Mouse (Mus musculus): ENCODE measurements around the gene Anks1.

The Anks1 gene

DNA sequence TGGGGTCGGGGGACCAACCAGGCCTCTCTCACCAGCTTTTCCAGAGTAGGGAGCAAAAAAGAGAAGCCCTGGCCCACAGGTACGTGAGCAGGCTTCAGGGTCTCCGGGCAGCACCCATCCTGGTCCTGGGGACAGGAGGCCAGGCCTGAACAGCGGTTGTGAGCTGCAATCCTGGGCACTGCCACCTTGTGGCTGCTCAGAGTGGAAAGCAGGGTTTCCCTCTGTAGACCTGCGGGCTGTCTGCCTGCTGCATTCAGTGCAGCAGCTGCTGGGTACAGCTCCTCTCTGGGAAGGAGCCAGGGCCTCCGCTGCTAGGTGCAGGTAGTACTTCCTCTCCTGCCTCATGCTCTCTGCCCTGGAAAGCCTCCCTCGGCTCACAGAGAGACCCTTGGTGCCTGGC lies 152.4 kb downstream of the Anks1 start:
- peak; percentile 43 to 60 for DNase-seq

DNA sequence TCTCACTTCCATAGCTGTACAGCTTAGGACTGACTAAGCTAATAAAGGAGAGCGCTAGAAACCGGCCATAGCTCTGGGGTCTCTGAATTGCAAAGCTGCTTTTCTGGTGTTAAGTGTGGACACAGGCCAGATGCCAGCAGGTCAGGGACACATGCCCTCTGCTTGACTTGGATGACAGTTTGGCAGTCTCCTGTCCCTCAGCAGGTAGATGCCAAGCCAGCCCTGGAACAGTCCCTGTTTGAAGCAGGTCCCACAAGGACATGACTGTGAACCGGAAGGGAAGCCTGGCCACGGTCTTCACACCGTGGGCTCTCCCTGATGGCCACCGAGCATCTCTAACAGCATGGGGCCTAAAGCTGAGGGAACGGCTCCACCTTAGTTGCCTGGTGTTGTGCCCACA lies 153.6 kb downstream of the Anks1 start:
- no peak for DNase-seq

GRCm38 (mm10) chr17:28063163-28063562 lies 154.1 kb downstream of the Anks1 start:
- DNase-seq: no peak

DNA sequence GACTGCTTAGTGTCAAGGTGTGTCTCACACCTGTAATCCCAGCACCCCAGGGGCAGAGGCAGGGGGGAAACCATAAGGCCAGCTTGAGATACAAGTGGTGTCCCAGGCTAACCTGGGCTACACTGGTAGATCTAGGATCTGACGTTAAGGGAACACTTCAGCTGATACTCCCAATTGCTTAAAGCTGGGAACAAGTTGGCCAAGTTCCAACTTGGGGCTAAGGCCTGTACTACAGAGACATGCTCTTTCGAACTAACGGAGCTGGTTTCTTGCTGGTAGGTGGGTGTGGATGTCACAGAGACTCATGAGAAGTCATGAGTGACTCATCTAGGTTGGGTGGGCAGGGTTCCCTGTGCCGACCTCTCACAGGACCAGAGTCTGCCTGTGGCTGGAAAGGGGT lies 158.2 kb downstream of the Anks1 start:
- DNase-seq: no peak

DNA sequence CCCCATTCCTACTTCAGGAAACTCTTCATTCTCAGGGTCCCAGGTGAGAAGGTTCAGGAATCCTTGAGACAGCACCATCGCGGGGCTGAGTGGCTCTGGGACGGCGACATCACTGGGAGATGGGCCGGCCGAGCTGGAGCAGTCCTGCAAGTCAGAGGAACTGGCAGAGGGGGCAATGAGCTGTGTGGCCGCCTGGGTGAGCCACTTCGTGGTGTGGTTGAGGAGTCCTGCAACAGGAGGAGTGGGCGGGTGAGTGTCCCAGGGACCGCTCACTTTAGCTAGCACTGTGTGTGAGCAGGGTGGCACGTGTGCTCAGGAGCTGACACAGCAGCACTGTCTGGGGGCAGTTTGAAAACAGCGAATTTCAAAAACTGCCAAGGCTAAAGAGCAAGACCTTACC lies 160.3 kb downstream of the Anks1 start:
- no peak for DNase-seq

DNA sequence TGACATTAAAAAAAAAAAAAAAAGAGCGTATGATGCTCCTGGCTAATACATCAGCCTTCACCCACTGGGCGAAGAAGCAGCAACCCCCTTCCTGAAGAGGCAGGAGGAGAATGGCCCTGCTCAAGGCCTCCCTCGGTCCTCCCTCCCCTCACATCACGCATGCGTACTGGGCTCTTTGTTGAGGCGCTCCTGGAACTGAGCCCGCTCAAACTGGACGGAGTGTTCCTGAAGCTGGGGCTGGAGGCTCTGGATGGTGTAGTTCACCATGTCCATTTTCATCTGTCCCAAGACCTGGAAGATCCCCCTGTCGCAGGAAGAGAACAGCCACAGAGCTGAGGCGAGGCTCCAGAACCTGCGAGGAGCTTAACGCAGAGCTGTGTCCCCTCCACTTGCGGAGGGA lies 161.2 kb downstream of the Anks1 start:
- DNase-seq: peak; percentile 56 to 60

DNA sequence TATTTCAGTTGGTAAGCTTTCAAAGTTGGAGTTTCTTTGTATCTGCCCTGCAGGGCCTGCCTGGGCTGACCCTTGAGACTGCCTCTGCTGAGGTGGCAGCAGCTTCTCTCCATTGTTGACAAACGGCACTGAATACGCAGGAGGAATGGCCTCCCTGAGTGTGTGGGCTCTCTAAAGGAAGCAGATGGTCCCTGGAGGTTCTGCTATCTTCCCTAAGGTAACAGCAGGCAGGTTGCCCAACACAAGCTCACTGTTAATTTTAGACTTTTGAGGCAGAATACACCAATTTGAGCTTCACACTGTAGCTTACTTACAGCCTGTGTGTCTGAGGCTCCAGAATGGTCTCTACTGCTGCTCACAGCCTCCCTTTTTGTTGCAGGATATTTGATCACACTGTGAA lies 163.6 kb downstream of the Anks1 start:
- no peak for DNase-seq

DNA sequence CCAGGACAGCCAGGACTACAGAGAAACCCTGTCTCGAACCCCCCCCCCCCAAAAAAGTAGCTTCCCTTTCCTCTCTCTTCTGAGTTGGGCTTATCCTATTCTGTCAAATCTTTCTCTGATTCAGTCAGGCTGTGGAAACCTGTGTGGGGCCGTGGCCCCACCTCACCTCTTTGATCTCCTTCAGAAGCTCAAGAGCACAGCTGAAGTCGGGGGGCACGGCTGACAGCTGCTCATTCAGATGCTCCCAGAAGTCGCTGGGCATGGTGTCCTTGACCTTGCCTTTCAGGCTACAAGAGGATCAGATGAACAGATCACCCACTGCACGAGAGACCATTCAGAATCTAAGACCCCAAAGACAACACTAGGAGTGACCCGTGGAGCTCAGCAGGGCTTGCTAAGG lies 165.4 kb downstream of the Anks1 start:
- DNase-seq: no peak

DNA sequence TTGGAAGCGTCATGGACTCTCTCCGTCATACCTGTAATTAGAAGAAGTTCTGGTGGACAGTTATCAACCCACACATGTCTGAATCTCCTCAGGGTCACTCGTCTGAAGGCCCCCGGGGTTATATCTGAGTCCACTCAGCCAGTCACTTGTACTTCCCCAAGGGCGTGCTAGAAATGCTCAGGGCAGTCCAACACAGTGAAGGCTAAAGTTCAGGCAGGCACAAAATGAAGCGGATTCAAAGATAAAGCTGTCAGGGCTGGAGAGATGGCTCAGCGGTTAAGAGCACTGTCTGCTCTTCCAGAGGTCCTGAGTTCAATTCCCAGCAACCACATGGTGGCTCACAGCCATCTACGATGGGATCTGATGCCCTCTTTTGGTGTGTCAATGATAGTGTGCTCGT lies 168.9 kb downstream of the Anks1 start:
- DNase-seq: no peak

- DNase-seq: peak; percentile 83 to 88
These were observed 170.5 kb downstream of the Anks1 start for GRCm38 (mm10) chr17:28079618-28080017.

DNA sequence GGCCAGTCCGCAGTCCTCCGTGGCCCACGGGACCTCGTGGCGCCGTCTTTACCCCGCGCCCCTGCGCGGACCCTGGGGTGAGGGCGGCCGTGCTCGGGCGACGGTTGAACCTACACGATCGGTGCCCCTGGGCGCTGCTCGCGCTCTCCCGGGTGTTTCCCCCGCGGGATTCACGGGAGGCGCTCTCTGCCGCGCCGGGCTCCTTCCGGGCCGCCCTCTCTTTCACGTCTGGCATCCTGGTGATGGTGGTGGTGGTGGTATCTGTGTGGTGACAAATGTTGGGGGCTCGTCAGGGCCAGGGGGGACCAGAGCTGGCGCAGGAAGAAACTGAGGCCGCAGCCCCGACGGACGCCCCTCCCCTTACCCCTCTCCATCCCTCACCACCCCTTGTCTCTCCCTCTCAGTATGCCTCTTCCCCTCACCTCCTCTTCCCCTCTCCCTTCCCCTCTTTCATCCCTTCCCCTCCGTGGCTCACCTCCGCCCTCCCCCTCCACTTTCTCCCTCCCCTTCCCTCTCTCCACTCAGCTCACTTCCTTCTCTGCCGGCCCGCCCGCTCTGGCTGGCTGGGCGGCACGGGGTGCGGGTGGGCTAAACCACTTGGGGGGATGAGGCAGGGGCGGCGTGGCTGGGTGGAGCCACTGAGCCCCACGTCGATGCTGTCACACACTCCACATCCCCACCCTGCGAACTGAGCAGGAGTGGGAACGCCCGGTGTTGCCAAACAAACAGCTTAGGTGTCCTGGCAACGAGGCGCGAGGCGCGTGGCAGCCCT lies 171.1 kb downstream of the Anks1 start, which contains the start of gene Tcp11:
Tcp11 (minus strand) TSS at position 595 of the 772 bp plus-strand sequence.
- peak; percentile 85 to 92 for DNase-seq

DNA sequence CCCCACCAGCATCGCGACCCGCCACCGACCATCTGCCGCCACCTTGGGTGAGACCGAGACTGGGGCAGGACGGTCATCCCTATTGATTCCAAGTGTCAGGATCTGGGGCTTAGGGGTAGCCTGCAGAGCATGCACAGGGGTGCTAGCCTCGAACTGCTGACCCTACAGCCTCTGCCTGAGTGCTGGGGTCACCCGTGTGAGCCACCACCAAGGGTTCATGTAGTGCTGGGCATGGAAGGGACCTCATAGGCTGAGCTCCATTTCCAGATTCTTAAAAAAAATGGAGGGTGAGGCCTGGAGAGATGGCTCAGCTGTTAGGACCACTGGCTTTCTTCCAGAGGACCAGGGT lies 171.7 kb downstream of the Anks1 start:
- DNase-seq: no peak

DNA sequence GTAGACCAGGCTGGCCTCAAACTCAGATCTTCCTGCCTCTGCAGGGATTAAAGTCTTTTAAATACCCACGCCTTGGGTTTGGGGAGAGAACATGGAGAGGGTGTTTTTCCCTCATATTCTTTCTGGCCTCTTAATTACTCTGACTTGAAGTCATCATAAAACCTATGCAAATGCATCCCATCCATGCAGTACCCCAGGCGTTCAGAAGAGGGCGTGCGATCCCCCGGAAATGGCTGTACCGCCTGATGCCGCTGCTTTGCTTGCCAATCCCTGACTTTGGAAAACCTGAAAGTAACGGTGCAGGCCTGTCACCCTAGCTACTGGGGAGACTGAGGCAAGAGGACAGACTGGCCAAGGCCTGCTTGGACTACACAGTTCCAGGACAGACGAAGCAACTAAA lies 172.3 kb downstream of the Anks1 start:
- peak; percentile 53 to 67 for DNase-seq

- no peak for DNase-seq
These were observed 172.8 kb downstream of the Anks1 start for GRCm38 (mm10) chr17:28081856-28082255.

DNA sequence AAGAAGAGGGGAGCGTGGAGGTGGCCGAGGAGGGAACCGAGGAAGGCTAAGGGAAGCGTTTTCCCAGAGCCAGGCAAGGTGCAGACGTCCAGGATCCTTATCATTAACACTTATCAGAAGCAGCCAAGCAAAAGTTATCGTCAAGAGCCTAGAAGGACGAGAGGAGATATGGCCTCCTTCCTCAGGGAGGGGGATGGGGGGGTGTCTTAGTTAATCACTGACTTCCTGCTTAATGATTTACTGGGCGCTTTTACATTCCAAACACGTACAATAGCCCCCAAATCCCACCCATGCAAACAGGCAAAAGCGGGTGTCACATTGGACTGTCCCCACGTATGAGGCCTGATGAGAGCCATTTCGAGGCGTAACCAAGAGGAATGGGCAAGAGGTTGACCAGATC lies 173.8 kb downstream of the Anks1 start:
- DNase-seq: no peak

DNA sequence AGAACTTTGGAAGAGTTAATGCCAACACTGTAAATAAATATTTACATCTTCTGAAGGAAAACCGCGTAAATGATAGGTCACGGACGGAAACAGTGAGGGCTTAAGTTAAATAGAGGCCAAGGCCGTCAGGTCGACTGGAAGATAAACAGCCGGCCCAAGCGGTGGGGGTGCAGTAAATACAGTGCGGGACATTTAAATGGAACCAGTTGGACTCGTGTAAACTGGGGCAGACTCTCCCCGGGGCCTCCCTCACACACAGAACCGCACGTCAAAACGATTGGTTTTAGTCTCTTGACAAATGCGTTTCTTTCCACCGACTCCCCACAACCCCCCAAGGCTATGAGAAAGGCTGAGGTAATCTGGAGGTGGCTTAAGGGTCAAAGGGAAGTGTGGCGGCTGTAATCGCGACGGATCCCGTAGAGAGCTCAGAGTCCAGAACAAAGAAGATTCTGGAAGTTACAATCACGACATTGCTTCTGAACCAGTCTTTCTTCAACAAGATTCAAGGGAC lies 175.3 kb downstream of the Anks1 start:
- no peak for DNase-seq

DNA sequence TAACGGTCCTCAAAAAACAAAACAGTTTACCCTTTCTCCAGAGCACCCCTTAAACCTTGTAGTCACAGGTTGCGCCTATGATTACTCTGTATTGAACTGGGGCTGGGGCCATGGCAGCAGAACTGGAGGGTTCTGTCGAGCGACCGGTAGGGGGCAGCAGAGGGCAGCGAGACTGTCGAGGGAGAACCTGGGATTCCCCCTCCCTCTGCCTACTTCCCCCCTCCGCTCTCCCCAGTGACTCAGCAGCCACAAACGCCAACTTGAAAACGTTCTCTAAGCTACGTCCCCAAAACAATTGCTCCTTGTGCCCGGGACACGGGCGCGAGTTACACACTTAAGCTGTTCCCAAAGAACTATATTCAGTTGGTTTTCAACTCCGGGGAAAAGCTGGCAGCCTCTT lies 175.9 kb downstream of the Anks1 start:
- peak; percentile 89 to 93 for DNase-seq

- DNase-seq: no peak
These were observed 178.3 kb downstream of the Anks1 start for GRCm38 (mm10) chr17:28087430-28087829.

- no peak for DNase-seq
These were observed 179.6 kb downstream of the Anks1 start for GRCm38 (mm10) chr17:28088718-28089117.

DNA sequence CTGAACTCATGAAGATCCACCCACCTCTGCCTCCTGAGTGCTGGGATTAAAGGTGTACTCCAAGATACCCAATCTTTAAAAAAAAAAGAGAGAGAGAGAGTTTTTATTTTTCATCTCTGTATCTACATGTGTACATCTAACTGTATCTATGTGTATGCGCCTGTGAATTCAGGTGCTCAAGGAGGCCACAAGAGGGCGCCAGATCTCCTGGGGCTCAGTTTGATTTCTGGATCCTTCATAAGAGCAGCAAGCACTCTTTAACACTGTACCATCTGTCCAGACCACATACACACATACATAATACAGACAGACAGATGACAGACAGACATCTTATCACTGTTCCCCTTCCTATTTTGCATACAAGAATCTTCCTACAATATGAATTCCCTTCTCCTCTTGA lies 183.2 kb downstream of the Anks1 start:
- no peak for DNase-seq

- no peak for DNase-seq
These were observed 184.7 kb downstream of the Anks1 start for GRCm38 (mm10) chr17:28093837-28094236.

- no peak for DNase-seq
These were observed 187.3 kb downstream of the Anks1 start for GRCm38 (mm10) chr17:28096418-28096817.

DNA sequence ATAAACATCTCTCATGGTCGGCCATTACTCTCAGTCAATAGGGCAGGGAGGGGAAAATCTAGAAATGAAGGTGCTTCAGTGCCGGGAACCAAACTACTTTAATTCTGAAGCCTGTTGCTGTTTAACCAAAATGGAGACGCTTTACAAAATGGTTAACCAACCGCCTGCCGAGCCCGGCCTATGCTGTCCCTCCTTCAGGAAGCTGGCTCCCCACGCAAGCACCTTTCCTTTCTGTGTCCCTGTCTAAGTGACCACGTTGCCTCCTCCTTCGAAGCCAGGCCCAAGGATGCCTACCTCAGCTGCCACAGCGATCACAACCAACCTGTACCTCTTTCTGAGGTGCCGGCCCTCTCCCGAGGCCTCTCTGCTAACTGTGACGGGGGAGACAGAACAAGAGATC lies 188.2 kb downstream of the Anks1 start:
- DNase-seq: no peak

DNA sequence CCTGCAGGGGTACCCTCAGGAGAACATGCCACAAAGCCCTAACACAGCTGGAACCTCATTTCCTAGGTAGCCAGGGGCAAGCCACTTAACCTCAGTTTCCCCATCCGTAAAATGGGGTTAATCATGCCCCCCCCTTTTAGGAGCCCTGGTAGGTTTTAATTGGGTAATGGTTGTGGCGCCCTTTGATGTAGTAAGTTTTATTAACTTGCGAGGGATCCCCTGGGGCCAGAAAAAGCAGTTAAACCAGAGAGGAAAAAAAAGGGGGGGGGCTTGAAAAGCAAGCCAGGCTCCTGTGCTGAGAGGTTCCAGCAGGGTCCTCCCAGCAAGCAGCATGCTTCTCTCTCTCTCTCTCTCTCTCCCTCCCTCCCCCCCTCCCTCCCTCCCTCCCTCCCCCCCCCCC lies 190.0 kb downstream of the Anks1 start:
- no peak for DNase-seq

DNA sequence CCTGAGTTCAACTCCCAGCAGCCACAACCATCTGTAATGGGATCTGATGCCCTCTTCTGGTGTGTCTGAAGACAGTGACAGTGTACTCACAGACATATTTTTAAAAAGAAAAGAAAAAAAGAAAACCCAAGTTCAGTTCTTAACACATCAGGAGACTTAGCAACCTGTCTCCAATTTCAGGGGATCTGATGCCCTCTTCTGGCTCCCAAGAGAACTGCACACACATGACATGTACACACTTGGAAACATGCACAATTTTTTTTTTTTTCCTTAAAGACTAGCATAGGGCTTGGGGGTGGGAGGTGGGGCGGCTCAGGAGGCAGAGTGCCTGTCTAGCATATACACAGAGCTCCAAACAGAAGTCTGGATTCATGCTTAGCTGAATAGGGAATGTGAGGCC lies 191.6 kb downstream of the Anks1 start:
- no peak for DNase-seq
